Mouse (Mus musculus) intestine, embryonic 14.5 days (tissue): ENCODE measurements around the gene Mapkapk2. TPM values are rescaled to one million over a fixed set of nuclear protein-coding genes. Genes with fewer than 3 reads are reported as not detected.

Source experiments
- ATAC-seq: fragments of 200-750 bp; cut with Nextera tagmentation; replicated peaks from 2 replicates; pipeline ENCODE4 v1.8.0; 2017; ENCODE audit warnings: low read depth, moderate number of reproducible peaks, moderate TSS enrichment, moderate library complexity; ENCODE audit not compliant: low FRiP score, low TSS enrichment
- DNase-seq: peaks from one replicate; pipeline ENCODE4 v3.0.0-alpha.2; 2018; ENCODE audit warnings: low spot score
- H3K27ac ChIP-seq: fragments of 300-500 bp; sonication (generic); 2 replicates; pipeline ENCODE4 v1.5.1; 2014; ENCODE audit warnings: low read depth, mild to moderate bottlenecking, control low read depth
- H3K27me3 ChIP-seq: fragments of 300-500 bp; sonication (generic); replicated peaks from 2 replicates; pipeline ENCODE4 v1.6.1; 2014; ENCODE audit warnings: low read length, control low read depth; ENCODE audit not compliant: control insufficient read depth, insufficient read depth
- H3K36me3 ChIP-seq: fragments of 300-500 bp; sonication (generic); 2 replicates; pipeline ENCODE4 v1.6.1; 2014; ENCODE audit warnings: low read length, control low read depth; ENCODE audit not compliant: control insufficient read depth, insufficient read depth
- H3K4me1 ChIP-seq: fragments of 300-500 bp; sonication (generic); replicated peaks from 2 replicates; pipeline ENCODE4 v1.6.1; 2014; ENCODE audit warnings: low read length, control low read depth, mixed read lengths; ENCODE audit not compliant: control insufficient read depth, insufficient read depth
- H3K4me2 ChIP-seq: fragments of 300-500 bp; sonication (generic); 2 replicates; pipeline ENCODE4 v1.6.1; 2014; ENCODE audit warnings: low read length
- H3K4me3 ChIP-seq: fragments of 300-500 bp; sonication (generic); 2 replicates; pipeline ENCODE4 v1.5.1; 2014; ENCODE audit warnings: low read depth, low read length, control low read depth, mixed read lengths
- H3K9ac ChIP-seq: fragments of 300-500 bp; sonication (generic); 2 replicates; pipeline ENCODE4 v1.6.1; 2014; ENCODE audit warnings: mild to moderate bottlenecking, low read length
- H3K9me3 ChIP-seq: fragments of 300-500 bp; sonication (generic); 2 replicates; pipeline ENCODE4 v1.6.1; 2016; ENCODE audit warnings: low read length, control low read depth; ENCODE audit not compliant: control insufficient read depth
- WGBS: fragments of 180-500 bp; shearing (Covaris S2); extraction: QIAGEN DNeasy Blood & Tissue Kit; methylation state at CpG from one replicate; pipeline ENCODE4 v1.1.7; 2014; 5-methylcytosine and 5-hydroxymethylcytosine counted together
- polyA plus RNA-seq: library from polyadenylated mRNA; unstranded; fragments of >200 nt; fragmentation: Nextera tagmentation; extraction: Ambion mirVana; gene quantifications from 2 replicates; pipeline ENCODE4 v1.2.1, GENCODE M21; 2014

Gene Mapkapk2
- polyA plus RNA-seq, 1 experiment from 2014 or later: 62.4 TPM

- no peak overlapping the region for H3K27ac ChIP-seq
- no peak overlapping the region for H3K4me3 ChIP-seq
- H3K4me1 ChIP-seq: peaks cover 53% of the 10 kb centered on the region
- H3K9me3 ChIP-seq: no peaks in the 10 kb centered on the region
- no peak overlapping the region for H3K4me2 ChIP-seq
- ATAC-seq: no peak
- no peak for DNase-seq
- no peak overlapping the region for H3K9ac ChIP-seq
- WGBS: 46% methylated on average over 5 of the region's 5 CpGs
- H3K36me3 ChIP-seq: no peaks in the 10 kb centered on the region
- no peaks in the 10 kb centered on the region for H3K27me3 ChIP-seq
Measured at GRCm38 (mm10) chr1:131090261-131090660, 7.4 kb downstream of the Mapkapk2 start.

DNA sequence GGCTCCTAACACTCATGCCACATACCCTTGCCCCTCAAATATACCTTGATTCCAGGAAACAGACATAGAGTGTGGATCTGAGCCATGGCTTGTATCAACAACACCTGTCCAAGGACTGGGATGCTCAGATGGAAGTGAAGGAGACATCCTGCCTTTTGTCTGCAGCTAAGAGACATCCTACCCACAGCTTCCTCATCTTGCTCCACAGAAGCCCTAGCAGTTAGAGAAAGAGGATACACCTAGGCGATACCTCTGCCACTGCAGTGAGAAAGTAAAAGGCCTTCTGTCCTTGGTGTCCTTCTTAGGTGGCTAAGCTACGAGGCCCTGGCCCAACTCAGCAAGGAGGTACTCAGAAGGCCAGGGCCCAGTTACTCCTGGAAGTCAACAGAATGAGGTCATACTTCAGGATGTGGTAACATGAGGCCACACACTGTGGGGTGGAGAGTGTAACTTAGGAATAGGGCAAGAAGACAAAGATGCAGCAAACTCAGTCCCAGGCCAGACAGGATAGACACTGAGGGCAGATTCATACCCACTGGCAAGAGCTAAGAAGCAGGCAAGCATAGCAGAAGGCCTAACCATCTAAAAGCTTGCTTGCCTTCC is 8.0 kb downstream of the Mapkapk2 start:
- no peaks in the 10 kb centered on the region for H3K9me3 ChIP-seq
- no peaks in the 10 kb centered on the region for H3K27me3 ChIP-seq
- no peaks in the 10 kb centered on the region for H3K36me3 ChIP-seq
- no peak overlapping the region for H3K4me2 ChIP-seq
- H3K9ac ChIP-seq: no peak overlapping the region
- no peak overlapping the region for H3K27ac ChIP-seq
- H3K4me3 ChIP-seq: no peak overlapping the region
- H3K4me1 ChIP-seq: peaks cover 58% of the 10 kb centered on the region
- ATAC-seq: no peak
- DNase-seq: no peak
- 79% methylated on average over 2 of the region's 2 CpGs for WGBS

DNA sequence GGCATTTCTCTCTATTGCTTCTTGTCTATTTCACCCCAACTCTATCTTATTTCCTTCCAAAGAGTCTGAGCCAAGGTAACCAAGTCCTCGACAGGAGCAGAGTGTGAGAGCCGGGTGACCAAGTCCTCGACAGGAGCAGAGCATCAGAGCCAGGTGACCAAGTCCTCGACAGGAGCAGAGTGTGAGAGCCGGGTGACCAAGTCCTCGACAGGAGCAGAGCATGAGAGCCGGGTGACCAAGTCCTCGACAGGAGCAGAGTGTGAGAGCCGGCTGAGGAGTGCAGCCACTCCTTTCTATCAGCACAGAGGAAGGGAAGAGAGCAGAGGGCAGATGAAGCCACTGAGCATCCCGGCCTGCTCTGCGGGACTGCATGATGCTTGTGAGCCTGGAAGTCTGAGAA is 9.1 kb downstream of the Mapkapk2 start:
- H3K4me2 ChIP-seq: no peak overlapping the region
- H3K4me3 ChIP-seq: no peak overlapping the region
- no peak overlapping the region for H3K27ac ChIP-seq
- no peaks in the 10 kb centered on the region for H3K36me3 ChIP-seq
- no peak overlapping the region for H3K9ac ChIP-seq
- H3K9me3 ChIP-seq: no peaks in the 10 kb centered on the region
- peaks cover 68% of the 10 kb centered on the region for H3K4me1 ChIP-seq
- ATAC-seq: no peak
- WGBS: 55% methylated on average over 11 of the region's 11 CpGs
- no peaks in the 10 kb centered on the region for H3K27me3 ChIP-seq
- no peak for DNase-seq

GRCm38 (mm10) chr1:131086907-131087306 is 10.7 kb downstream of the Mapkapk2 start:
- H3K27me3 ChIP-seq: no peaks in the 10 kb centered on the region
- no peaks in the 10 kb centered on the region for H3K9me3 ChIP-seq
- DNase-seq (no peak), ATAC-seq (no peak)
- no peak overlapping the region for H3K27ac ChIP-seq
- WGBS: 54% methylated on average over 7 of the region's 7 CpGs
- no peak overlapping the region for H3K9ac ChIP-seq
- peaks cover 81% of the 10 kb centered on the region for H3K4me1 ChIP-seq
- H3K4me2 ChIP-seq: no peak overlapping the region
- H3K36me3 ChIP-seq: no peaks in the 10 kb centered on the region
- H3K4me3 ChIP-seq: no peak overlapping the region

DNA sequence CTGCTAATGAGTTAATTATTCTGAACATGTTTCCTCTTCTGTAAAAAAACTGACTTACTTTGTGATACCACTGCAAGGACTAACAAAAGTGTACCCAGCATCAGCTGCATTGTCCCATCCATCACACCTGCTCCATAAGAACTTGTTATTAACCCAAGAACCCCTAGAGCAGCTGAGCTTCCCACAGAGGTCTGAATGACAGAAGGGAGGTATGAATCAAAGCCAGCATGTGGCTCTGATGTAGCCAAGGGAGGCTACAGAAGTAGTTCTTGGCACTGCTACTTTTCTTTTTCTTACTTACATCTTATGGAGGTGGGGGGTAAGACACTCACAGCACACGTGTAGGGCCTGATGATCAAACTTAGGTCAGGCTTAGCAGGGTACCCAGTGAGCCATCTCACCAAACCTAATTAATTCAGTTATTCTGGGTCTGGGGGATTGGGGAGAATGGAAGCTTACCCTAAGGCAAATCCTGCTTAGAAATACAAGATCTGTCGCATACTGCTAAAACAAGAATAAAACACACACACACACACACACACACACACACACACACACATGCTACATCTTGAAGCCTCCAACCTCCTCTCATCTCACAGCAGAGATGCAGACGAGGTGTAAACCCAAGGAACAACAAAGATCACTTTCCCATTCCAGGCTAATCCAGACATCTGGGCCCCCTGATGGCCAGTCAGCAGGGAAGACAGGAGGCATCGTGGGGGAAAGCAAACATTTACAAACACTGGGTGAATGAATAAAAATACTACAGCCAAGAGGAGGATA is 11.5 kb downstream of the Mapkapk2 start:
- ATAC-seq (no peak), DNase-seq (no peak)
- WGBS: 34% methylated on average over 4 of the region's 4 CpGs
- H3K27ac ChIP-seq: no peak overlapping the region
- H3K9ac ChIP-seq: no peak overlapping the region
- peaks cover 81% of the 10 kb centered on the region for H3K4me1 ChIP-seq
- H3K27me3 ChIP-seq: no peaks in the 10 kb centered on the region
- no peak overlapping the region for H3K4me3 ChIP-seq
- no peaks in the 10 kb centered on the region for H3K36me3 ChIP-seq
- H3K4me2 ChIP-seq: no peak overlapping the region
- H3K9me3 ChIP-seq: no peaks in the 10 kb centered on the region

- ATAC-seq: no peak
- H3K4me1 ChIP-seq: peaks cover 75% of the 10 kb centered on the region
Measured at GRCm38 (mm10) chr1:131085272-131085671, 12.4 kb downstream of the Mapkapk2 start.

DNA sequence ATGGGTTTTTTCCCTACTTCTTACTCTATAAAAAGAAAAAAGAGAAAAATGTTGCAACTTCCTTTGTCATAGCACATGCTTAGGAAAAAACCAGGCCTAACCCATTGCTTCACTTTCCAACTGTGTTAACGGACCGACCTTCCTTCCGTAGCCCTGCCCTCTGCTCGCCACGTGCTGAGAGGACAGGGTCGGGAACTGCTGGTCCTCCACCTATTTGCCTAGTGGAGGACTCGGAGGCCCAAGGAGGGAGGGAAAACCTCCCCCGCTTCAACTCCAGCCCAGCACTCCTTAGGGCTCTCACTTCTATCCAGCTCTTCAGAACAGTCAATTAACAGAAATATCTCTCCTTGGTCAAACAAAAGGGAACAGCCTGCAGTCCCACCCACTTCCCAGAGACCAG is 13.3 kb downstream of the Mapkapk2 start:
- no peaks in the 10 kb centered on the region for H3K36me3 ChIP-seq
- peak overlapping the region; percentile 67 for H3K27ac ChIP-seq
- H3K4me1 ChIP-seq: peaks cover 72% of the 10 kb centered on the region
- H3K27me3 ChIP-seq: no peaks in the 10 kb centered on the region
- ATAC-seq (peak; percentile 59; the same call in 1 of the 2 replicates), DNase-seq (no peak)
- WGBS: 26% methylated on average over 8 of the region's 8 CpGs
- H3K9me3 ChIP-seq: no peaks in the 10 kb centered on the region
- no peak overlapping the region; the same call in 1 of the 2 replicates for H3K4me2 ChIP-seq
- no peak overlapping the region for H3K4me3 ChIP-seq
- no peak overlapping the region for H3K9ac ChIP-seq

More at GRCm38 (mm10) chr1:131085272-131085671, 12.4 kb downstream of the Mapkapk2 start:
- no peak overlapping the region for H3K9ac ChIP-seq
- no peaks in the 10 kb centered on the region for H3K9me3 ChIP-seq
- H3K4me3 ChIP-seq: no peak overlapping the region
- H3K4me2 ChIP-seq: no peak overlapping the region
- H3K27me3 ChIP-seq: no peaks in the 10 kb centered on the region
- no peak for DNase-seq
- no peaks in the 10 kb centered on the region for H3K36me3 ChIP-seq
- no peak overlapping the region for H3K27ac ChIP-seq
- 68% methylated on average over 3 of the region's 3 CpGs for WGBS

GRCm38 (mm10) chr1:131083609-131084008 is 14.0 kb downstream of the Mapkapk2 start:
- no peaks in the 10 kb centered on the region for H3K9me3 ChIP-seq
- ATAC-seq (no peak), DNase-seq (no peak)
- H3K4me1 ChIP-seq: peaks cover 71% of the 10 kb centered on the region
- WGBS: 13% methylated on average over 4 of the region's 4 CpGs
- peak overlapping the region; percentile 24 for H3K4me2 ChIP-seq
- peak overlapping the region; percentile 67 for H3K27ac ChIP-seq
- H3K27me3 ChIP-seq: no peaks in the 10 kb centered on the region
- H3K9ac ChIP-seq: no peak overlapping the region
- no peak overlapping the region for H3K4me3 ChIP-seq
- H3K36me3 ChIP-seq: no peaks in the 10 kb centered on the region
